Mouse (Mus musculus) right cerebral cortex, postnatal 10 days (tissue): ENCODE data around the gene Ndufa7.

Experiments
- DNase-seq, 2 experiments: peaks; one replicate each; pipeline ENCODE4 v3.0.0; 2021; ENCODE audit warnings: low spot score in 2 of 2

Gene Ndufa7

DNA sequence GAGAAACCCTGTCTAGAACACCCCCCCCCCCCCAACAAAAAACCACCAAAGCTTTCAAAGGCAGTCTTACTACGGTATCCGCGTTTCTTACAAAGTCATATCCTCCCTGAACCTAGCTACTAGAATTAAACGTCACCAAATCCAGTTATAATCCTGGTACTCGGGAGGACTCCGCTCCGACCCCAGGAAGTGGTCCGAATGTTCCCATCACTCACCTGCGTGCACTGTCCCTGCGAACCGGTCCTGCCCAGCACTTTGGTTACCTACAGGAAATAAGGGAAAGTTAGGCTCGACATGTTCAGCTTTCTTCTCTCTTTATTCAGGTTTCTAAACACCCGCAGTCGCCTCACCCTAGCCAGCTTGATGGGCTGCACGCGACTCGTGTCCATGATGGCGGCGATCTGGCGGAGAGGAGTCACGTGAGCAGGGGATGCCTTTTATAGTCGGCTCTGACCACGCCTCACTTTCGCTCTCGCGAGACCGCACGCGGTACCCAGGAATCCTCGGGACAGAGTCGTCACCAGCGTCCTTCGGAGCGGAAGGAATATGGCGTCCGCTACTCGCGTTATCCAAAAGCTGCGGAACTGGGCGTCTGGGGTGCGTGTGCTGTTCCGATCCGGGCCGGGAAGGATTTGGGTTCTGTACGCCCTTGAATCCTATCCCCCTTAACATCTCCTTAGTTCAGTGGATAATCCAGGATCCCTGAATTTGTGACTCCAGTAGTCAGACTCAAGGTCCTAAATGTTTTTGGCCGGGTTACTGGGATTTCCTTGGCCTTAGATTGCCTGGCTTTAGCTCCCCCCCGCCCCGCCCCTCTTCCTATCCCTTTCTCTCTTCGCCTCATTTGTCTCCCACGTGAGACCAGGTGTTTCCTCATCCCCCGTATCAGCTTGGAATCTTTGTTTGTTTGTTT, at the start of gene Ndufa7, which contains the start of gene Rps28:
Gene Ndufa7 (plus strand): TSS at position 489 of the 913 bp plus-strand sequence.
Gene Rps28 (minus strand): TSS at position 479 of the 913 bp plus-strand sequence.
- DNase-seq, result peak; percentile 99

DNA sequence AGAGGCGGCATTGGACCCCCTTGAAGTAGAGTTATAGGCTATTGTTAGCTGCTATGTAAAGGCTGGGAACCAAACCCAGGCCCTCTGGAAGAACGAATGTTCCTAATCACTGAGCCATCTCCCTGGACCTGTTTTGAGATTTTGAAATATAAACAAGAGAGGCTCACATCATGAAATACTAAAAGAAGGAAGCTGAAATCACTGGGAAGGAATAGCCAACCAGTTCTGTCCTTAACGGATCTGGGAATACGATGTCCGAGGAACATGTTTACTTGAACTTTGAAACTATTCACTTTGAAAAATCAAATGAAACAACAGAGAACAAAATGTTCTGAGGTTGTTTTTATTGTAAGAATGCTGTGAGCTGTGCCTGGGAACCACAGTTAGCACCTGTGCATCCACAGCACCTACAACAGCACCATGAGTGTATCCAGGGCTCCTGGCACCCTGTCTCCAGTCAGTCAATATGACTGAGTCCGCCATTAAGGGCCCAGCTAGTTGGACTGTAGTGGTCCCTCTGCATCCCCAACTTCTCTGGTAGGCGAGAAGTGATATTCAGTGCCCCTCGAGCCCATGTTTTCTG, 49.7 kb upstream of the Ndufa7 start:
- no peak for DNase-seq

DNA sequence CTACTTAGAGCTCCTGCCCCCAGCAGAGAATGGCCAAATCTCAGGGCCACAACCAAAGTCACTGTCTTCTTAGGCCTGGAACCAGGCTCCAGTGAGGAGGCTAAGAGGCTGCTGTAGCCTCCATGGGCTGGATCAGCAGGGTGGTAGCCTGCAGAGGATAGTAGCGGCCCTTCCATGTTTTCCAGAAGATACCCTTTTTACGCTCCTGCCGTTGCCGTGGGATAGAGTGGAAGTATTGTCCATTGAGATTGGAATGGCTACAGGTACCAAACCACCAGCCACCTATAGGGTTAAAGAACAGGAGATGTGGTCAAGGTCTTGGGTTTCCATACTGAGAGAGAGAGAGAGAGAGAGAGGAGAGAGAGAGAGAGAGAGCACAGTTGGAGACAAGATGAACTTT, 49.1 kb upstream of the Ndufa7 start:
- no peak for DNase-seq

DNA sequence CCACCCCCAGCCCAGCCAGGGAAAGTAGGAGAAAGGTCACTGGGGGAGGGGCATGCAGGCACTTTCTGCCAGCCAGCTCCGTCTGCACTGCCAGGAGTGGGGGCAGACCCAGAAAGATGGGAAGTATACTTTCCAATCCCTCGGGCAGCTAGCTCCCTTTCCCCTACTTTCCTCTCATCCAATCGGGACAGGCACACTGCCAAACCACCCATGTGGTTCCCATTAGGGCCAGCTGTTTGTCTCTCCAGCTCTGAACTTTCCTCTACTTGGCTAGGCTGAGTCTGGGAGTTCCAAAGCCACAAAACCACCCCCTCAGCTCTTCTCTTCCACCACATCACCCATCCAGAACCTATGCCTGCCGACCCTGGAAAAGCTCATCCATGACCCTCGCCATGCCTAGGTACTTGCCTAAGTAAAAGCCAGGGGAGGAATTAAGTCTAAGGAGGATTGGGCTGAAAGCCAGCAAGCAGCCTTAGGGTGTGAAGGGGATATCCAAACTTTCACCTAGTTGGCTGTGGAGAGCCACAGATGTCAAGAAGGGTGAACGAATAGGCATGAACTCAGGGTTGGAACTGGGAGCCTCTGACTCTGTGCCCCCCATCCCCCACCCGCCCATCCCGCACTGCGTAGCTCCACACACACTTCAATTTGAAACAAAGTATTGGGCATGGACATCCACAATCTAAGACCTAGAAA, 45.0 kb upstream of the Ndufa7 start:
- DNase-seq, result peak; percentile 92

DNA sequence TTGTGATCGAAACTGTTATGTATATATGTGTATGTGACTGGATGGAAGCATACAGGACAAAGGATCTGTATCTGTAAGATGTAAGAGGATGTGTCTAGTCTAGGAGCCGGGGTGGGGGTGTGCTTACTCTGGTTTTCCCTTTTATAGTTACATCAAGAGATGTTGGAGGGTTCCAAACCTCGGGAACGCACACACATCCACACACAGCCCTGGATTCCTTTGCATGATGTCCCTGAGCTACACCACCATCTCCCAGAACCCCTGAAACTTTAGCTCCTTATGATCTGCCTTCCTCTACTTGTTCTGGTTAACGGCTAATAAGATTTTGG, 44.4 kb upstream of the Ndufa7 start:
- DNase-seq, result no peak

DNA sequence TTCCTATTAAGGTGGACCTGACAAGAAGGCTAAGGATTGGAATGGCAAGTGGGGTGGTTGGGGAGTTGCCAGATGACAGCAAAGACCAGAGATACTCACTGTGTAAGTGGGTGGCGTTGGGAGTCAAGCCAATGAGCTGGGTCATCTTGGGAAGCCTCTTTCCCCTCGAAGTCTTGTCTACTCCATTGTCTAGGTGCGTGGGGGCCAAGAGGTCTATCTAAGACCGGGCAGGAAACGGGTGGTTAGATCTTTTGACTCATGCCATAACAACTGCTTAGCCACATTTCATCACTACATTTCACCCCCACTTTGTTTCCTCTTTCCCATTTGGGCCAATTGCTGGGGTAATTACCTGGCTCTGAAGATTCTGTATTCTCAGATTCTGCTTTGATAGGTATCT, 43.9 kb upstream of the Ndufa7 start:
- DNase-seq, result peak in 1 of 2 experiments; percentile 30

DNA sequence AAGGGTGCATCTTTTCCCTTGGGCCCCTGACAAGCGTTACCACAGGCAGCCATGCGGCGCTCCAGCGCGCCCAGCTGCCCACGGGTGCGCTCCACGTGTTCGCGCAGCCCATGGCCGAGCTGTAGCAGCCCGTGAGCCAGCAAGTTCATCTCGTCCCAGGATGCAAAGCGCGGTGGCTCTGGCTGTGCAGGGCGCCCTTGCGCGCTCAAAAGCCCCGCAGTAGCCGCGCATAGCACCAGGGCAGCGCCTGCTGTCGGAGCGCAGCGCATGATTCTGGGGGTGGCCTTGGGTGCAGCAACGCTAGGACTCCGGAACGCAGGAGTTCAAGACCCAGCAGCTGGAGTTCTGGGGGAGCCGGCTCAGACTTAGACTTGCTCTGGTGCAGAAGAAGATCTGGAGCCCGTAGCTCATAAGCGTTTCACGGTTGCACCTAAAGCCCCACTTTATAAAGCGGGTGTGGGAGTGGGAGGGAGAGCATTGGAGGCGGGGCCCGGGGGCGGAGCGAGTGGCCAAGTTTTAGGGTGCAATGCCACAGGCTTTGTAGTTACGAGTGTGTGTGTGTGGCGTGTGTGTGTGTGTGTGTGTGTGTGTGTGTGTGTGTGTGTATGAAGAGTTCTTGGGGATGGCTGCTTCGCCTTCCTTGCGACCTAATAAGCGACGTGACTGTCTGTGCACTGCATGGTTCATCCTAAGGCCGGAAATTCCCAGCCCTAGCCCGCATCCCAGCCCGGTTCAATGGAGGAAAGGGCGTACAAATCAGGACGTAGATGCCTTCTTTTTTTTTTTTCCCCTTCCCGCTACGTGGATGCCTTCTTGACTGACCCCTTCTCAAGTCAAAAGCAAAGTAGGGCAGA, 43.0 kb upstream of the Ndufa7 start, which contains the start of gene Angptl4:
Gene Angptl4 (minus strand): TSS at position 707 of the 854 bp plus-strand sequence.
- DNase-seq, result peak; percentile 62 to 65

DNA sequence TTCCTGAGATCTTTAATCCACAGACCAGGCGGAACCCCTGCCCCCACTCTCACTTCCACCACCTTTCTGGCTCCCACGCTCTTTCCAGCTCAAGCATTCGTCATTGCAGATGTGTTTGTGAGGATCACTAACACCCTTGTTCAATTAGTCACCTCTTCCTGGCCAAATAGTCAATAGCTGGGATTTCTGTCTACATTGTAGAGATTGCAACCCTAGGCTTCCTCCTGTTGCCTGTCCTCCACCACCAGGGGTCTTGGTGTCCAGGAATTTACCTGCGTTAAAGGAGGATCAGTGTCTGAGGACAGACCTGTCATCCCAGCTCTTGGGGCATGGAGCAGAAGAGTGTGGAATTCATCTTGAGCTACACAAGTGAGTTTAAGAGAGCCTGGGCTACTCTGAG, 42.3 kb upstream of the Ndufa7 start:
- no peak for DNase-seq

DNA sequence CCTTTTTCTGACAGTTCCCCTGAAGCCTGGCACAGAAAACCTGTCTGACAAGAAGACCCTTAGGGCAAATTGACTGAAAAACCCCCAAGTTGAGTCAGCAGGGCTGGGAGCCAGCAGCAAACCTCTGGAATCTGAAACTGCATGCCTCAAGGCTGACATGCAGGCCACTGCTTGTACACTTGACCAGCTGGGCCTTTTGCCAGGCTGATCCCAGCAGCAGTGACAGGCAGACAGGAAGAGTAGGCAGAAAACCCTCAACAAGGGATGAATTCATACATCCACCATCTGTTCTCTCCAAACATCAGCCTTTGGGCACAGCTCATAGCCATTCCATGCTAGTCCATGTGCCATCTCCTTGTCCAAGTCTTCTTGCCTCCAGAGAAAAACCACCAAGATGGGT, 41.0 kb upstream of the Ndufa7 start:
- peak; percentile 39 to 46 for DNase-seq

DNA sequence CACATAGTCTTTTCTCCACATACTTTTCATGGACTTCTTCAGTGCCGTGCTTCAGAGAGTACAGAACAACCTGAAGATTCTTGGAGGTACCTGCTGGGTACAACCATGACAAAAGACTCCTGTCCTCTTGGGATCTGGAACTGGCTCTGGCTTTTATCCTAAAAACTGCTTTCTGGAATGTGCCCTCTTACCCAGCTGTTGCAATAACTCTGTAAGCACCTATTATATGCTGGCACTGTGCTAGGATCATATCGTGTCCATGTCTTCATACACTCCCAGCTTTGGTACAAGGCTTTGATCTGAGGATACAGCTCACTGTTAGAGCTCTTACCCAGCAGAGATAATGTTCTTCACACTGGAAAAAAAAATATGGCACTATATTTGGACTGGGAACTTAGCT, 39.4 kb upstream of the Ndufa7 start:
- no peak for DNase-seq

DNA sequence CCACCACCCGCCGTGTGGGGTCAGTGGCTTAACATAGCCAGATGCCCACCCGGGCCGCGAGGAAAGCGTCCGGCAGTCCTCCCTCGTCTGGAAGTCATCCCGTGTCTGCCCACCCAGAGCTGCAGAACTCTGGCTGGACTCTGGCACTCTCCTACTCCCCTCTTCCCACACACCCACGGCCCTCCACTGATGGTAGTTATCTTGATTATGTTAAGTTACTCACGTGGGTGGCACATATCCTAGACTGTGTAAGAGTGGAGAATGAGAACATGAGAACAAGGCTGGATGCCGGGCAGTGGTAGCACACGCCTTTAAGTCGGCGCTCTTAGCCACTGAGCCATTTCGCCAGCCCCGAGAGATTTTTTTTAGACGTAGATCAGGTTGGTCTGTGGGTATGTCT, 38.0 kb upstream of the Ndufa7 start:
- DNase-seq, result no peak

DNA sequence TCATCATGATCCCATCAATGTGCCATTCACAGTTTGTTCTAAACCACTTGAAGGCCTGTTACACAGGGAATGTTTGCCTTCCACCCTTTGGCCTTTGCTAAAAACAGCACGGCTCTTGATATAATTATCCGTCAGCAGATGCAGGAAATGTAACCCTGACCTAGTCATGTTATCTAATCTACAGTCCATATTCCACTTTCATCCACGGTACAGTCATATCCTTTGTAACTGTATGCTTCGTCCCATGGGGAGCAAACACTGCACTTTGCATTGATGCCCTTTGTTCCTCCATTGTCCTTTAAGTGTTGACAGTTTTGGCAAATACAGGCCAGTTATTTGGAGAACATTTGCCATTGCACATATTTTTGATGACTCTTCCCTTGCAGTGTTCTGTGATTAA, 35.6 kb upstream of the Ndufa7 start:
- DNase-seq, result no peak

DNA sequence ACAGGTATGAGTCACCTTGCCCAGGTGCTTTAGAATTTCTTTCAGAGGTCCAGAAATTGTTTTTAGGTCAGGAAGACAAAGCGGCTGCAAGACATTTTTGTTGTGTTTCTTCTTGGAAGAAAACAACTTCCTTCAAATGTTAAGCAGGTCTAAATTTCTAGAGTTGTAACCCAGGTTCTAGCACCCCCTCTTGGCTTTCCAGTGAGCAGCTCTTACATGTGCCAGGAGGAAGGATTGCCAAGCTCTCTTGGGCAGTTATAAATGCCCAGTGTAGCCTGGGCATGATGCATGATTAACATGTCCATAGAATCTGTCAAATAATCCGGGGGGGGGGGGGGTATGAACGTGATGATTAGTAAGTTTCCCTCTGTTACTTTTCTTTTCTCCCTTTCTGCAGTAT, 26.1 kb upstream of the Ndufa7 start:
- DNase-seq, result no peak

DNA sequence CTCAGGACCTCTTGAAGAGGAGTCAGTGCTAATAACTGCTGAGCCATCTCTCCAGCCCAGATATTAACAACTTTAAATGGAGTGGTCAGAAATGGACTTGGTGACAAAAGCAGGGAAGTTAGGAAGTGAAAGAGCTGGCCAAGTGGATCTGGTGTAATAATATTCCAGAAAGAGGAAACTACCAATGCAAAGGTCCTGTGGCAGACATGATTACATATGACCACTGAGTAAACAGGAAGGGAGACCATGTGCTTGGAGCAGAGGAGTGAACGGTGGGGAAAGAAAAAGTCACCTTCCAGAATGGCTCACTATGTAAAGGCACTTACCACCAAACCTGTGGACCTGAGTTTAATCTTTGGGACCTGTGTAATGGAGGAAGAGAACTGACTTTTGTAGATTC, 25.1 kb upstream of the Ndufa7 start:
- DNase-seq, result no peak

DNA sequence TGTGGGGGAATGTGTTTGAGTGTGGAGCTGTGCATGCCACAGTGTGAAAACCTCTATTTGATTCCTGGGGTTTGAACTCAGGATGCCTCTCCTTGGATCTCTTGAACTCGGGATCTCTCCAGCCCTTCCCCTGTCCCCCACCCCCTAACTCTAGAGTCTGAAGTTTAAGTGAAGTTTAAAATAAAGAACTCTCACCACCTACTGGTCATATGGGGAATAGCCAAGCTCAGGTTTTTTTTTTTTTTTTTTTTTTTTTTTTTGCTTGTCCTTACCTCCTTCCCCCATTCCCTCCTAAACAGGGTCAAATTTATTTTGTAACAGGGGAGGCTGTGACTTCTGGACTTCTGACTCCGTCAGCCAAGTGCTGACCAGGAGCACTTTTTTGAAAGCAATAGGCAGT, 22.2 kb upstream of the Ndufa7 start:
- DNase-seq, result no peak

DNA sequence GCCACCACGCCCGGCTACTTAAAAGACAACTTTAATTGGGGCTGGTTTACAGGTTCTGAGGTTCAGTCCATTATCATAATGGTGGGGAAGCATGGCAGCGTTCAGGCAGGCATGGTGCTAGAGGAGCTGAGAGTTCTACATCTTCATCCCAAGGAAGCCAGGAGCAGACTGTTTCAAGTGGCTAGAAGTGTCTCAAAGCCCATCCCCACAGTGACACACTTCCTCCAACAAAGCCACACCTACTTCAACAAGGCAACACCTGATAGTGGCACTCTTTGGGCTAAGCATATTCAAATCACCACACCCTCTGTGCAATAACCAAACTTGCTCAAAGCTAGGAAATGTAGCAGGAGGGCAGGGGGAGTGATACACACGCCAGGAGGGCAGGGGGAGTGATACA, 20.2 kb upstream of the Ndufa7 start:
- DNase-seq, result no peak

DNA sequence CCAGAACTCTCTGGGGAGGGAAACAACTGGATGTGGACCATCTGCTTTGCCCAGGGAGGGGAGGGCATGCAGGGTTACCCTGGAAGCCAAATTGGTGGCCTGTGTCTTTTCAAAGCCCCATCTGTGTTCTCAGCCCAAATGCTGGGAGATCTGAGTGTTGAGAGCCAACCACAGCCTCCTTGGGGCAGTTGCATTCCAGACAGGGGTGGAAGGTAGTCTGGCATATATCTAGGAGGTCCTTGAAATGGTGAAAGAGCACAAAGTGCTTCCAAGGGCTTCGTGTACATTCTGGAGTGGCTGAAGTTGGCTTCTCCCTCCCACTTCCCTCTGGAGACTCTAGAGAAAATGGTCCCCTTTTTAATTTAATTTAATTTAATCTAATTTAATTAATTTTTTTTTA, 19.6 kb upstream of the Ndufa7 start:
- DNase-seq, result no peak

DNA sequence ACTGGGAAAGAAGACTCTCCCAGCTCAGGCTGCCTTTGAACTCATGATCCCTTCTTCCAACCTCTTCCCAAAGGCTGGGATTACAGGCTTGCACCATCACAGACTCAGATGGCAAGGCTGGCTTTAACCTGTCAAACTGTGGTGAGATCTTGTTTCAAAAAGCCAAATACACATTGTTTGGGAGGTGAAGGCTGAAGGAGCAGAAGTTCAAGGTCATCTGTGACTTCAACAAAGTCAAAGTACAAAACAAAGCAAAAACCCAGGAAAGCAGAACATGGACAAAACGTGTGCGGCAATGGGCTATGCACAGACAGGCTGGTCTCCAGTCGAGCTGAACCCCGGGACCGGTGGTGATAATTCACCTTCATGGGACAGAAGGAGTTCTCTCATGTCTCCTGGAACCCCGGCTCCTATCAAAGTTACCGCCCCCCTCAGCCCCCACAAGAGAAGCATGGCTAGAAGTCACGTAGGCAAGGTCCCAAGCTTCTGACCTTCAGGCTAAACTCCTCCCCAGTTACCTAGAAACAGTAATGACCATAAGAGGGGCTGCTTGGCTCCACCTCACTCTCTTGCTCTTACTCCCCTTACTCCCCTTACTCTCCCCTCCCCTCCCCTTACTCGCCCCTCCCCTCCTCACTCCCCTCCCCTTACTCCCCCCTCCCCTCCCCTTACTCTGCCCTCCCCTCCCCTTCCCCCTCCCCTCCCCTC, 17.0 kb upstream of the Ndufa7 start:
- DNase-seq, result no peak

DNA sequence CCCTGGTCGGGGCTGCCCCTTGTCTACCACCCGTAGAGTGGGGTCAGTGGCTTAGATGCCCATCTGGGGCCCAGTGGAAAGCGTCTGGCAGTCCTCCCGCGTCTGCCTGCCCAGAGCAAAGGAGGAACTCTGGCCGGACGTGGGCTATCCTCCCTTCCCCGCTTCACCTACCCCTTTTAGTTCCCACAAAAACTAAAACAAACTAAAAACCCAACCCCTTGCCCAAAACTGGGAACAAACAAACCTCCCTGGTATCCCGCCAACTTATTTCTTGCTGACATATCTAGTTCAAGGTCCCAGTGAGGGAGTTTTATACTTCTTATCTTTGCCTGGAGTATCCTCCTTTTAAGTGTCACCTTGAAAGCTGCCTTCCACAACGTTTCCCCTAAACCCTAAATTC, 16.2 kb upstream of the Ndufa7 start:
- no peak for DNase-seq

DNA sequence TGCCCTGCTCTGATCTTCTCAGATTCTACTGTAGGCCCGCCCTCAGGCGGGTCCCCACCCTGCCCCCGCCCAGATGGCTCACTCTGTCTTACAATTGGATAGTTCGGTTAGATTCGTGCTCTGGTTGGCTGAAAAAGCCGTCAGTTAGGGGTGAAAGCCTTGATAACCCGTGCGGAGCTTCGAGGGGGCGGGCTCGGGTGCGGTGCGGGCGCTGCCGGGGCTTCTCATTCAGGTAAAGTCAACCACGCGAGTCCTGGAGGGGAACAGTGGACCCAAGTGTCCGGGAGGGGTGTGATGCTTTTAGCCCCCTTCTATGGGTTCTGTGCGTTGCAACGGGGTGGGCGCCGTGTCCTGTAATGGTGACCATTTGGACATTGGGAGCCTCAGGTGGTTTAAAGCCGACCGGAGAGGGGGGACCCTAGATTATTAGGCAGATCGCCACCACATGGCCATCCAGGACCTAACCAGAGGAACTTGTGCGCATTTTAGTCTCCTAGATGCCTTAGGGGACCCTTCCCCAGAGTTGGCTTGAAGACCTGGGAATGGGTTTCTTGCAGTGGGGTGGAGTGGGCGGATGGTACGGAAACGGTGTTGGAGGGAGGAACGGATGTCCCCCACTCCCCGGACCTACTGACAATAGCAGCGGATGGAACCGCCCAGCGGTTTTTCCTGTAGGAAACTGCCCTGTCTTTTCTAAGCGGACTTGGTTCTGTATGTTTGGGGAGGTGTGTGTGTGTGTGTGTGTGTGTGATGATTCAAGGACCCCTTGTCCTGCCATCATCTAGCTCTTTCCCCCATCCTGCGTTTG, 13.8 kb upstream of the Ndufa7 start, which contains the start of gene Kank3:
Gene Kank3 (plus strand): TSS at position 186 of the 808 bp plus-strand sequence.
- DNase-seq, result peak; percentile 97 to 98
